Mouse (Mus musculus) hindbrain, embryonic 10.5 days (tissue): Measurements from ENCODE around the gene Myl12a. TPM values are rescaled to one million over a fixed set of nuclear protein-coding genes. Genes with fewer than 3 reads are reported as not detected.

Experiments used
- DNase-seq: peaks from one replicate; pipeline ENCODE4 v3.0.0-alpha.2; 2017; ENCODE audit warnings: low spot score
- H3K27ac ChIP-seq: fragments of 300-500 bp; sonication (generic); 2 replicates; pipeline ENCODE4 v1.5.1; 2016; ENCODE audit warnings: mild to moderate bottlenecking, moderate library complexity
- H3K27me3 ChIP-seq: fragments of 300-500 bp; sonication (generic); 2 replicates; pipeline ENCODE4 v1.6.1; 2016; ENCODE audit warnings: mild to moderate bottlenecking; ENCODE audit not compliant: poor library complexity, insufficient read depth, severe bottlenecking
- H3K36me3 ChIP-seq: fragments of 300-500 bp; sonication (generic); 2 replicates; pipeline ENCODE4 v1.6.1; 2016; ENCODE audit warnings: mild to moderate bottlenecking, moderate library complexity
- H3K4me1 ChIP-seq: fragments of 300-500 bp; sonication (generic); replicated peaks from 2 replicates; pipeline ENCODE4 v1.6.1; 2016; ENCODE audit warnings: mild to moderate bottlenecking
- H3K4me3 ChIP-seq: fragments of 300-500 bp; sonication (generic); 2 replicates; pipeline ENCODE4 v1.5.1; 2016; ENCODE audit warnings: mild to moderate bottlenecking, moderate library complexity
- H3K9me3 ChIP-seq: fragments of 300-500 bp; sonication (generic); 2 replicates; pipeline ENCODE4 v1.6.1; 2016; ENCODE audit warnings: mild to moderate bottlenecking, moderate library complexity
- WGBS: fragments of 180-500 bp; shearing (Covaris S2); methylation state at CpG from one replicate; pipeline ENCODE4 v1.1.7; 2016; 5-methylcytosine and 5-hydroxymethylcytosine counted together
- polyA plus RNA-seq: library from polyadenylated mRNA; unstranded; fragments of >200 nt; fragmentation: Nextera tagmentation; extraction: Ambion mirVana; gene quantifications from 2 replicates; pipeline ENCODE4 v1.2.1, GENCODE M21; 2016

The Myl12a gene
- polyA plus RNA-seq, 1 experiment from 2014 or later = 441 TPM

DNA sequence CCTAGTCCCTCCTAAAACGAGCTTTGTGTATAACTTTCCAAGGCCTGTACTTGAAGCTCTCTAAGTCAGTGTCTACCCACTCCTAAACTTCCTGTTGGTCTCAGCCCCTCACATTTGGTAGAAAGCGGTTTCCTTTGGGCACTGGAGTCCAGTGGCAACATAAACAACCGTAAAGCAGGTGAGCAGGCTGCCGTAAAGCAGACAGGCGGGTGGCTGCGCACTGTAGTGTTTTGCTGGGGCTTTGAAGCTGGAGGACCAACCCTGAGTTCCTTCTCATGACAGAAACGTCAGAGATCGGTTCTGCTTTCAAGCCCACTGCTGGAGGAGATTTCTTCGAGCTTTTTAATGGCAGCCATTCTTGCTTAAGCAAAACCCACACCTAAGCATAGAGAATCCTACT, 10.0 kb downstream of the Myl12a start:
- H3K36me3 ChIP-seq = peaks cover 62% of the 10 kb centered on the region

DNA sequence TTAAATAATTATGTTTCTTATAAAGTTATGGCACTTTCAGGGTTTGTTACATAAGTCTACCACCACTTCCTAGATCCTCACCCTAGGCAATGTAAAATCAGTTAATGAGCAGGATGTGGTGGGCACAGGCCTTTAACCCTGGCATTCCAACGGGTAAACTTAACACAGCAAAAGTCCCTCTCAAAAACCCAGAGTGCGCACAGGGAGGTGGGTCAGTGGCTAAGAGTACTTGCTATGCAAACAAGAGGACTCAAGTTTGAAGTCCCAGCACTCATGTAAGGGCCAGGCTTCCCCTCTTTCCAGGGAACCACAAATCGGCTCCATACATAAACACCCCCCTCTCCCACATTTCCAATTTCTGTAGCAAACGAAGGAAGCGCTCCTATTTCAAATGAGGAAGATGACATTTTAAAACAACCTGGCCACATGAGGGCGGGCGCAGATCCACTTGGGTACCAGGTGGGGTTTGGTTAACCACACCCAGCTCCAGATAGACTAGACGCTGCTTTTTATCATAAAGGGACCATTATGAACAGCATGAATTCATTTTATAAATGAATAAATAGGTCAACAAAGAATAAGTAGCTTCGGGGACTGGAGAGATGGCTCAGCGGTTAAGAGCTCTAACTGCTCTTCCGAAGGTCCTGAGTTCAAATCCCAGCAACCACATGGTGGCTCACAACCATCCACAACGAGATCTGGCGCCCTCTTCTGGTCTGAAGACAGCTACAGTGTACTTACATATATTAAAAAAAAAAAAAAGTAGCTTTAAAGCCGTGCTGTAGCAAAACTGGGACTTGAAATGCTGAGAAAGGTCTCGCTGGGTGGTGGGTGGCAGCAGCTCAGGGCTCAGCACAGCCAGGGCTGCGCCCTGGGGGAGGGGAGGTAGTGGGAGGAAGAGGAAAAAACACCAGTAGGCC, 10.7 kb downstream of the Myl12a start:
- Histone ChIP-seq H3K4me1 (peaks cover 32% of the 10 kb centered on the region), H3K4me3 (no peak overlapping the region), H3K36me3 (peaks cover 63% of the 10 kb centered on the region), H3K27me3 (no peaks in the 10 kb centered on the region), H3K27ac (no peak overlapping the region), H3K9me3 (no peaks in the 10 kb centered on the region)
- no peak for DNase-seq
- WGBS = 86% methylated on average over 16 of the region's 16 CpGs

More for the DNA sequence above, 10.0 kb downstream of the Myl12a start:
- no peak for DNase-seq
- Histone ChIP-seq H3K4me1 (peaks cover 32% of the 10 kb centered on the region), H3K4me3 (no peak overlapping the region), H3K27ac (no peak overlapping the region), H3K9me3 (no peaks in the 10 kb centered on the region), H3K27me3 (no peaks in the 10 kb centered on the region)
- WGBS = 90% methylated on average over 9 of the region's 9 CpGs

DNA sequence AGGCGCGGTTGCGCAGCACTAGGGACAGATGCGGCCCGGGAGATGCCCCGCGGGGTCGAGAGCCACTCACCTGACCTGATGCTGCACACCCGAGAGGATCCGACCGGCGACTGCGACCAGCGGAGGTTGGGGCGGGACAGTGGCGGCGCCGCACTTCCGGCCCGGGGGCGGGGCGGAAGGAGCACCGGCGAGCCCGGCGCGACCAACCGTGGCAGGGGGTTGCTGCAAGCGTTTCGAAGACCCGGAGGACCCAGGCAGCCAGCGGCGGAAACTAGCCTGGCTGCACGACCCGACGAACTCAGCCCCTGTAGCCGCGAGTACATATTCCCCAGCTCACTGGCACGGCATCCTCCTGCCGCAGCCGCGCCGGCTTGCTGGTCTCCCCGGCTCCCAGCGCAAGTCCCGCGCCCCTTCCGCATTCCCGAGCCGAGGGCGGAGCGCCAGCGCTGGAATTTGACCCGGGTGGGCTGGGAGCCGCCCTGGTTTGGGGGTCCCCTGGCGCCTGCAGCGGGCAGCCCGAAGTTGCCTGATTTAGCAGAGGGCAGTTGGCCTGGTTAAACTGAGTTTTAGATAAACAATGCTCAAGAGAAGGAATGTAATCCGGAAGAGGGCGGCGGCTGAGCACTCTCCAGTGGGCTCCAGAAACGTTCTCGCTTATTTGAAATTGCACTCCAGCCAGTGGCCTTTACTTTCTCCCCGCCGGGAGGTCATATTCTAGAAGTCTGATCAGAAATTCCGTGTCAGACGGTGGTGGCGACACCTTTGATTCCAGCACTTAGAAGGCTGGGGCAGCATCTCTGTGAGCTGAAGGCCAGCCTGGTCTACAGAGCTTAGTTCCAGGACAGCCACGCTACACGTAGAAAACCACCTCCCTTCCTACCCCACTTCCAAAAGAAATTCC, 12.0 kb downstream of the Myl12a start:
- peak overlapping the region; percentile 98 for H3K27ac ChIP-seq
- under 1% methylated on average over 70 of the region's 70 CpGs for WGBS
- peak; percentile 90 for DNase-seq
- H3K4me1 ChIP-seq = peaks cover 32% of the 10 kb centered on the region
- H3K9me3 ChIP-seq = no peaks in the 10 kb centered on the region
- peak overlapping the region; percentile 97 for H3K4me3 ChIP-seq
- H3K27me3 ChIP-seq = no peaks in the 10 kb centered on the region
- peaks cover 65% of the 10 kb centered on the region for H3K36me3 ChIP-seq

DNA sequence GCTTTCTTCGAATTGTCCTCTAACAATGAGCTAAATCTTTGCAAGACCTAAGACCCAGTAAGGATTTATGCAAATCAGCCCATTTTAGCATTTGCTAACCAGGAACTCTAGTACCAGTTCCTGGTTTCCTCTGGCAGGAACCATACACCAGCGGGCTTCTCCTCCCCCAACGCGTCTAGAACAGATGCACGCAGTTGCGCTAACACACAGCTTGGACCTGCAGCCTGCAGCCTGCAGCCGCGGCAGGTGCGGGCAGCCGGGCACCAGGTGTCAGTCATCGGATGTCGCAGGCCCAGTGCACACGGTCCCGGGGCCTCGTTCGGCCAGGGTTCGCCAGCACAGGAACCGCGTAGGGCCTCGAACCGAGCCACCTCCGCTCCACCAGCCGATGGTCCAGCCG, 12.7 kb downstream of the Myl12a start:
- Histone ChIP-seq H3K4me3 (peak overlapping the region; percentile 97), H3K9me3 (no peaks in the 10 kb centered on the region), H3K27me3 (no peaks in the 10 kb centered on the region), H3K27ac (peak overlapping the region; percentile 98), H3K36me3 (peaks cover 62% of the 10 kb centered on the region), H3K4me1 (peaks cover 32% of the 10 kb centered on the region)
- WGBS = 1% methylated on average over 24 of the region's 24 CpGs
- no peak for DNase-seq

DNA sequence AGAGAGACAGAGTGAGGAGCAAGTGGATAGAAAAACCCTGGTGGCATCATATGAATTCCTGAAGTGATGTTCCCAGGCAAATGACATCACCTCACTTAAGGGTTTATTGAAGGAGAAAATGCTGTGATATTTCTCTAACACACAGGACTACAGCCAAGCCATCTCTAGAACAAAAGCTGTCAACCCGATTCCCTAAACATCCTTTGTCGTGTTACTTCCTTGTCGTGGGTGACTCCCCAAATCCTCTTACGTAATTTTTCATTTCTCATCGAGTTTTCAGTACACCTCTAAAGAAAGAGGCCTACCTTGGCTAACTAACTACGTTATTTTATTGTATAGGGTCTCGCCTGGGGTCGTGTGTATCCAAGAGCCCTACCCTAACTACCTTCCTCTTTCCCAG, 13.2 kb downstream of the Myl12a start:
- no peaks in the 10 kb centered on the region for H3K27me3 ChIP-seq
- H3K36me3 ChIP-seq = peaks cover 57% of the 10 kb centered on the region
- 66% methylated on average over 8 of the region's 8 CpGs for WGBS
- H3K27ac ChIP-seq = peak overlapping the region; percentile 98
- H3K4me1 ChIP-seq = peaks cover 32% of the 10 kb centered on the region
- no peaks in the 10 kb centered on the region for H3K9me3 ChIP-seq
- H3K4me3 ChIP-seq = peak overlapping the region; percentile 97
- no peak for DNase-seq

DNA sequence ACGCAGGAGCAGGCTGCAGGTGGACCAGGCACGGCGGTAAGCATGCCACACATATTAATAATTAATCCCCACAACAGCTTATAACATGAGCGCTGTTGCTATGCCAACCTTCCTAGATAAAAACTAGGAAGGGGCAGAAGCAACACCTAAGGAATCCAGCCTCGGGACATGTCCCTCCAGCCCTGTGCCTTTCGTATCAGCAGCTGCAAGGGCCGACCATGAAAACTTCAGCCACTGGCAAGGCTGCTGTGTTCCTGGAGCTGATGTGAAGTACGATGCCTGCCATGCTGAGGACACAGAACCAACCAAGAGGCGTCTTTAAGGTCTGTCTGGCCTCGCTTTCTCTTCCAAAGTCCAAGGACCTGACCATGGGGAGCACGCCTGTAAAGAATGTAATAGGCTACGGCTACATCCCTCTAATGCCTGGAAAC, 14.3 kb downstream of the Myl12a start:
- 95% methylated on average over 12 of the region's 12 CpGs for WGBS
- DNase-seq = no peak
- Histone ChIP-seq H3K4me3 (peak overlapping the region; percentile 97; the same call in 1 of the 2 replicates), H3K27me3 (no peaks in the 10 kb centered on the region), H3K9me3 (no peaks in the 10 kb centered on the region), H3K36me3 (peaks cover 46% of the 10 kb centered on the region), H3K4me1 (peaks cover 32% of the 10 kb centered on the region), H3K27ac (no peak overlapping the region)

DNA sequence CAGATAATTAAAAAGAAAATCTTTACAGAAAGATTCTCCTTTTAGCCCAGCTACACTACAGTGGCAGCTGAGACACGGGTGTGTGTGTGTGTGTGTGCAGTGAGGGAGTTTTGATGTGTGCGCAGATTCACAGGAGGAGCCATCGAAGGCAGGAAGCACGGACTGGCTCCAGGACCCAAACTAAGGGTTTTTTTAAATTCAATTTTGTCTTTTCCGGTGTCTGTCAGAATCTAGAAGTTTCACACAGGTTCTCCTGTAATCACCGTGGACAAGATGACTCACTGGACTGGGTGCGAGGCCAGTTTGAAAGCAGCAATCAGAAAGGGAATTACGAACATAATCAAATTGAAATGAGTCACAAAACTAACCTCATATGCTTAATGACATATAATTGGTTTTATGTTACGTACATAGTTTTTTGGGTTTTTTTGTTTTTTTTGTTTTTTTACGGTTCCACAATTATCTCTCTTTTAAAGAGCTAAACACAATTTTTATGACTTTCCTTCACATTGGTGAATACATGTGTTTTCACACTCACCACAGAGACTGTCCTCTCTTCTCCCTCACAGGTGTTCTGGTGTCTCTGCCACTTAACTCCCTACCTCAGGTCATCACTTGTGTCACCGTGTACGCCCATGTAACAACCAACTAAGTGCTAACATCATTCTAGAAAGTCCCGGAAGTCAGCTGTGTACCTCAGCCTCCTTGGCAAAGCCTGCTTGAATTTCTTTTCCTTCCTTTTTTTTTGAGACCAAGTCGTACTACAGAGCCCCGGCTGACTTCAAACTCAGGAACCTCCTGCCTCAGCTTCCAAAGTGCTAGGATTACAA, 15.6 kb downstream of the Myl12a start:
- WGBS = 94% methylated on average over 15 of the region's 15 CpGs
- no peak overlapping the region for H3K4me3 ChIP-seq
- DNase-seq = no peak
- H3K27me3 ChIP-seq = no peaks in the 10 kb centered on the region
- peaks cover 32% of the 10 kb centered on the region for H3K4me1 ChIP-seq
- peaks cover 45% of the 10 kb centered on the region for H3K36me3 ChIP-seq
- no peak overlapping the region for H3K27ac ChIP-seq
- H3K9me3 ChIP-seq = no peaks in the 10 kb centered on the region

DNA sequence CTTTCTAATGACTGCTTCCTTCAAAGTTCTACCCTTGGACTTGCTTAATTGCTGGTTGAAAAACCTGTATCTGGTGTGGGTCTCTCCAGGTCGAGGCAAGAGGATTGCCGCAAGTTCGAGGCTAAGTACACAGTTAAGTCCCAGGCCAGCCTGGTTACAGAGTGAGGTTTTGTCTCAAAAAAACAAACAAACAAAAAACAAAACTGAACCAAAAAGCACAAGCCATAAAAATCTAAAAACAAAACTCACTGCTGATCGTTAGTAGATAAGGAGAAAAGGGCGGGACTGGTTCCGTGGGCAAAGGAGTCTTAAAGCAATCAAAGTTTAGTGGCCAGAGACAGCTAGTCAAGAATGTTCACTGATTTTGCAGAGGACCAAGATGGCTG, 16.3 kb downstream of the Myl12a start:
- Histone ChIP-seq H3K27me3 (no peaks in the 10 kb centered on the region), H3K27ac (no peak overlapping the region), H3K4me1 (peaks cover 25% of the 10 kb centered on the region), H3K9me3 (no peaks in the 10 kb centered on the region), H3K4me3 (no peak overlapping the region), H3K36me3 (peaks cover 48% of the 10 kb centered on the region)
- WGBS = 93% methylated on average over 6 of the region's 6 CpGs
- DNase-seq = no peak

DNA sequence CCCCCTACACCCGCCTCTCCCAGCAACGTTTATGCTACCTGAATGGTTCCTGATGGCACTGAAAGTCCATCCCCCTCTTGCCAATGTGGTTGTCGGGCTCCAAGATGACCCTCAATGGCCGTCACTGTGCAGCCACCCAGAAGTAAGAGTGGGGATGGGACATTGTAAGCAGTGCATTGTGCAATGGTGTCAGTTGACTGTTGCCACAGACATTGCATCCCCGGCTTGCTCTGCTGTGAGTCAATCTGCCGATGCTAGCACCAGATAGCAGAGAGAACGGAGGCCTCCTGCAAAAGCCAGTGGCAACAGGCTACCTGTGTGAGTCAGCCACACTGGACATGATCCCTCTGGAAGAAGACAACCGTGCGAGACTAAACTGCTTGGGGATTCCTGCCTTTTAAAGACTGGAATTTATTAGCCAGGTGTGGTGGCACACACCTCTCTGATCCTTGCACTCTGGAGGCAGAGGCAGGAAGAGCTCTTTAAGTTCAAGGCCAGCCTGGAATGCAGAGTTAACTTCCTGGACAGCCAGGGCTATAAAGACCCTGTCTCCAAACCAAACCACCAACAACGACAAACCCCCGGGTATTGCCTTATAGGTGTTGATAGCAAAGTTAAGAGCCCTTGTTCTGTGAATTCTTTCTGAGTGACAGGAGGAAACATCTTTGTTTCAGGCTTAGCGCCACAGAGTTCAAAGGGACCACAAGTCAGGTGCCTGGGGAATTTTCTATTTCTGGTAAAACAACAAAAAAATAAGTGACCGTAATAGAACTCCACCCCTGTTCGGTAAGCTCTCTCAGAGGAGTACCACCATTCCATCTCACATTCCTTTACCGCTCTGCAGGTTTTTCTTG, 16.9 kb downstream of the Myl12a start:
- H3K4me1 ChIP-seq = peaks cover 19% of the 10 kb centered on the region
- no peaks in the 10 kb centered on the region for H3K27me3 ChIP-seq
- H3K4me3 ChIP-seq = no peak overlapping the region
- H3K9me3 ChIP-seq = no peaks in the 10 kb centered on the region
- peaks cover 54% of the 10 kb centered on the region for H3K36me3 ChIP-seq
- WGBS = 90% methylated on average over 15 of the region's 15 CpGs
- DNase-seq = no peak
- H3K27ac ChIP-seq = no peak overlapping the region

DNA sequence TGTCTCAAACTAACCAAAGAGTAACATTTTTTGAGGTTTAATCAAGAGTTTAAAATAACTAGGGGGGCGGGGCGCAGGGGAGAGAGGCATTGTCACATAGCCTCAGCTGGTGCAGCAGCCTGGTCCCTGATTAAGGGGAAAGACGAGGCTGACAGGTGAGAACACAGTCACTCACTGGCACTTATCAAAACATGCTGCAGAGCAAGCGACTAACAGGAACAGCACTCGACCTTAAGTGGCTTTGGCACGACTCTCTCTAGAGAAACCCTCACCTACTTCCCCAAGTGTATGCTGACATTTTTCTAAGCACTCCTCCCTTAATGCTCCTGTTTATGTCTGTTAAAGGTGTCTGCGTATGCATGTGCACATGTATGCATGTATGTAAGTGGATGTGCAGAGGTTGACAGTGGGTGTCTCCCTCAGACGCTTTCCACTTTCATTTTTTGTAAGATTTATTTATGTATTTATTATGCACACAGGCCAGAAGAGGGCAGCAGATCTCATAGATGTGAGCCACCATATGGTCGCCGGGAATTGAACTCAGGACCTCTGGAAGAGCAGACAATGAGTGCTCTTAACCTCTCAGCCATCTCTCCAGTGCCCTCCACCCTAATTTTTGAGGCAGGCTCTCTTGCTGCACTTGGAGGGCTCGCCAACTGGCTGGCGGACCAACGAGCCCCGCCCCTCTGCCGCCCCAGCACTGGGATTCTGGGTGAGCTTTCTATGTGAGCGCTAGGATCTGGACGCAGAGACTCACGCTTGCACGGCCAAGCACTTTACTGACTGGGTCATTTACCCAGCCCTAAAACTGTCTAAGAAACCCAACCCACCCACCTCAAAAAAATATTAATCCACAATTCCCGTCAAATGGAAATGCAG, 23.1 kb downstream of the Myl12a start:
- Histone ChIP-seq H3K36me3 (peaks cover 68% of the 10 kb centered on the region), H3K27me3 (no peaks in the 10 kb centered on the region), H3K9me3 (no peaks in the 10 kb centered on the region), H3K4me3 (no peak overlapping the region), H3K4me1 (no peaks in the 10 kb centered on the region), H3K27ac (no peak overlapping the region)
- 88% methylated on average over 20 of the region's 20 CpGs for WGBS
- no peak for DNase-seq

DNA sequence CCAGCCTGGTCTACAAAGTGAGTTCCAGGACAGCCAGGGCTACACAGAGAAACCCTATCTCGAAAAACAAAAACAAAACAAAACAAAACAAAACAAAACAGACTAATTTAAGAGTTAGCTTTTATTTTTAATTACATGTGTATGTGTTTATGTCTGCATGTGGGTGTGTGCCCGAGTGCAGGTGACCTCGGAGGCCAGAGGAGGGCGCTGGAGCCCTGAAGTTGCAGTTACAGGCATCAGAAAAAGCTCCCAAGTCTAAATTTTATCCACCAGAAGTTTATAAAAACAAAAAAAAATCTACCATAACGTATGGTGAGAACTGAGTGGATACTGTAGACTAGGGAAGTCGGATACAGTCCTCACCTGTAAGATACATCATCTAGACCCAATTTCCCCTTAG, 24.9 kb downstream of the Myl12a start:
- no peaks in the 10 kb centered on the region for H3K4me1 ChIP-seq
- H3K4me3 ChIP-seq = no peak overlapping the region
- H3K36me3 ChIP-seq = peaks cover 79% of the 10 kb centered on the region
- H3K27me3 ChIP-seq = no peaks in the 10 kb centered on the region
- WGBS = 89% methylated on average over 6 of the region's 6 CpGs
- H3K9me3 ChIP-seq = no peaks in the 10 kb centered on the region
- H3K27ac ChIP-seq = no peak overlapping the region
- DNase-seq = no peak
